Mouse (Mus musculus) frontal cortex, postnatal 36 days (tissue): Measurements from ENCODE around the gene Ssty2.
"Not testable (repeated sequence)": the region's sequence is repeated elsewhere in the genome, so short reads cannot be mapped to it uniquely, and the experiment has no call there.

Source experiments
- DNase-seq, 2 experiments: peaks; one replicate each; pipeline ENCODE4 v3.0.0; 2022; ENCODE audit warnings: low spot score in 2 of 2

Gene Ssty2

DNA sequence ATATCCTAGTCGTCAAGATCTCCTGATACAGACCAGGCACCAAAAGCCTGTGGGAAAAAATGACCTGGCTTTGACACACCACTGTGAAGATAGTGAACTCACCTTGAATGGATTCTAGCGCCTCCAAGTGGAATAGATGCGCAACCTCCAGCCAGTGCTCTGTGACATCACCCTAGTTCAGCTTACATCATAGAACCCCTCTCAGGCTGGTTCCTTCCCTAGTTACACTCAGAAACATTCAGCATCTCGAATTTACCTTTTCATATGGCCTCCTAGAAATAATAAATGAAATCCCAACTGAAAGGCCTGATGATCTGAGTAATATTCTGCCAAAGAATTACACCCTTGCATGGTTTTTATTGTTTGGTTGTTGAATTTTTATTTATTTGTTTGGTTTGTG is at the start of gene Ssty2:
TSS of gene Ssty2 (minus strand) at position 101 of the 400 bp plus-strand sequence.
- not testable (repeated sequence) for DNase-seq
